Mouse (Mus musculus): Measurements from ENCODE around the gene Foxk1.

DNA sequence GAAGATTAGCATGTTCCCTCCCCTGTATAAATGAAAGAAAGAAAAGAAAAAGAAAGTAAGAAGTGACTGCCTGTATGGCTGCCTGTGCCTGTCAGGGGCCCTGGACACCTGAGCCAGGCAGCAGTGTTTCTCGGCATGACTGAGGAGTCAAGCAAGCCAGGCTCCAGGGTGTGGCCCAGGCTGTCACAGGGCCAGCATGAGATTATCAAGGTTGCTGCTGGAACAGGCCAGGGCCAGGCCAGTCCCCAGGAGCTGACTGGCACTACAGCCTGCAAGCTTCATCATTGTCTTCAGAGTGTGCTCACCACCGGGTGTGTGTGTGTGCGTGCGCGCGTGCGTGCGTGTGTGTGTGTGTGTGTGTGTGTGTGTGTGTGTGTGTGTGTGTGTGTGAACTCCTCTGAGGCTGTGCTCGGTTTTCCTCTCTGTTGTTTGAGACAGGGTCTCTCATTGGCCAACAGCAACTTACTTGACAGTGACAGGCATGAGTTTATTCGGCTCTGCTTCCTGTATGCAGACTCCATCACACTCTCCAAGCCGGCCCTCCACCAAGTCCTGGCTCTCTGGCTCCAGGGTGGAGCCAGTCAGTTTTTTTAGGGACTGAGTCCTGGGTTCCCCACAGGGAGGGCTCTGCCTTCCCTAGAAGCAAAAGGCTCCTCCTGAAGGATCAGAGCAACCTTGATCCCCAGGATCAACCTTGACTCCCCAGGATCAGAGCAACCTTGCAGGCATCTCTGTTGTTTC is 43.7 kb downstream of the Foxk1 start:
- TF ChIP-seq POLR2A (IDR thresholded peaks at IDR 0.05; ENCODE audit: extremely low read depth, insufficient read depth, low read length) (no peak), CTCF (IDR thresholded peaks at IDR 0.05; ENCODE audit: extremely low read depth, insufficient read depth, low read length) (no peak)

All from cortical plate, adult 2 months (tissue).